Mouse (Mus musculus) hindbrain, embryonic 15.5 days (tissue): ENCODE data around the gene Tnfsf11. TPM values are rescaled to one million over a fixed set of nuclear protein-coding genes. Genes with fewer than 3 reads are reported as not detected.

Source experiments
- ATAC-seq: fragments of 200-750 bp; cut with Nextera tagmentation; 2 replicates; pipeline ENCODE4 v1.8.0; 2017; ENCODE audit warnings: low read depth, moderate number of reproducible peaks, moderate TSS enrichment; ENCODE audit not compliant: low FRiP score
- H3K27ac ChIP-seq: fragments of 300-500 bp; sonication (generic); replicated peaks from 2 replicates; pipeline ENCODE4 v1.5.1; 2015; ENCODE audit warnings: mild to moderate bottlenecking, inconsistent platforms
- H3K27me3 ChIP-seq: fragments of 300-500 bp; sonication (generic); 2 replicates; pipeline ENCODE4 v1.6.1; 2015; ENCODE audit warnings: control low read depth, inconsistent platforms
- H3K36me3 ChIP-seq: fragments of 300-500 bp; sonication (generic); 2 replicates; pipeline ENCODE4 v1.6.1; 2015; ENCODE audit warnings: control low read depth, inconsistent platforms
- H3K4me1 ChIP-seq: fragments of 300-500 bp; sonication (generic); replicated peaks from 2 replicates; pipeline ENCODE4 v1.6.1; 2015; ENCODE audit warnings: control low read depth, inconsistent platforms
- H3K4me2 ChIP-seq: fragments of 300-500 bp; sonication (generic); 2 replicates; pipeline ENCODE4 v1.6.1; 2015; ENCODE audit warnings: moderate library complexity, mild to moderate bottlenecking, inconsistent platforms
- H3K4me3 ChIP-seq: fragments of 300-500 bp; sonication (generic); 2 replicates; pipeline ENCODE4 v1.5.1; 2015; ENCODE audit warnings: mild to moderate bottlenecking, inconsistent platforms
- H3K9ac ChIP-seq: fragments of 300-500 bp; sonication (generic); 2 replicates; pipeline ENCODE4 v1.6.1; 2015; ENCODE audit warnings: inconsistent platforms
- H3K9me3 ChIP-seq: fragments of 300-500 bp; sonication (generic); 2 replicates; pipeline ENCODE4 v1.6.1; 2016; ENCODE audit warnings: control low read depth, inconsistent platforms
- whole genome bisulfite sequencing: fragments of 180-500 bp; shearing (Covaris S2); methylation state at CpG from one replicate; pipeline ENCODE4 v1.1.7; 2015; 5-methylcytosine and 5-hydroxymethylcytosine counted together
- polyA plus RNA-seq: library from polyadenylated mRNA; unstranded; fragments of >200 nt; fragmentation: Nextera tagmentation; extraction: Ambion mirVana; gene quantifications from 2 replicates; pipeline ENCODE4 v1.2.1, GENCODE M21; 2015

The Tnfsf11 gene
- polyA plus RNA-seq, 1 experiment from 2014 or later, result 0.13 TPM

GRCm38 (mm10) chr14:78282490-78282889 lies 25.4 kb downstream of the Tnfsf11 start:
- WGBS, result 44% methylated on average over 11 of the region's 11 CpGs
- no peak for ATAC-seq
- no peak overlapping the region for H3K27ac ChIP-seq
- 0 out of 2 replicates have a peak, but pooled peaks cover 2% of the 10 kb centered on the region for H3K4me1 ChIP-seq
- H3K36me3 ChIP-seq, result no peaks in the 10 kb centered on the region
- H3K9me3 ChIP-seq, result no peaks in the 10 kb centered on the region
- H3K27me3 ChIP-seq, result no peaks in the 10 kb centered on the region
- H3K4me3 ChIP-seq, result no peak overlapping the region
- H3K9ac ChIP-seq, result no peak overlapping the region
- H3K4me2 ChIP-seq, result no peak overlapping the region

- WGBS, result 66% methylated on average over 18 of the region's 18 CpGs
- H3K27me3 ChIP-seq, result no peaks in the 10 kb centered on the region
- H3K27ac ChIP-seq, result no peak overlapping the region
- H3K9ac ChIP-seq, result no peak overlapping the region
- no peak for ATAC-seq
- H3K4me2 ChIP-seq, result no peak overlapping the region
- 0 out of 2 replicates have a peak, but pooled peaks cover 8% of the 10 kb centered on the region for H3K4me1 ChIP-seq
- no peak overlapping the region for H3K4me3 ChIP-seq
- H3K36me3 ChIP-seq, result no peaks in the 10 kb centered on the region
- H3K9me3 ChIP-seq, result no peaks in the 10 kb centered on the region
These were observed 31.4 kb downstream of the Tnfsf11 start for GRCm38 (mm10) chr14:78276395-78276930.

GRCm38 (mm10) chr14:78274851-78275250 lies 33.0 kb downstream of the Tnfsf11 start:
- Histone ChIP-seq H3K27me3 (no peaks in the 10 kb centered on the region), H3K4me1 (0 out of 2 replicates have a peak, but pooled peaks cover 8% of the 10 kb centered on the region), H3K4me3 (no peak overlapping the region), H3K9ac (no peak overlapping the region), H3K4me2 (no peak overlapping the region), H3K9me3 (no peaks in the 10 kb centered on the region), H3K27ac (no peak overlapping the region), H3K36me3 (no peaks in the 10 kb centered on the region)
- ATAC-seq, result no peak
- WGBS, result 85% methylated on average over 5 of the region's 5 CpGs

GRCm38 (mm10) chr14:78274146-78274545 lies 33.7 kb downstream of the Tnfsf11 start:
- Histone ChIP-seq H3K27me3 (no peaks in the 10 kb centered on the region), H3K9ac (no peak overlapping the region), H3K27ac (no peak overlapping the region), H3K9me3 (no peaks in the 10 kb centered on the region), H3K36me3 (no peaks in the 10 kb centered on the region), H3K4me3 (no peak overlapping the region), H3K4me2 (no peak overlapping the region), H3K4me1 (0 out of 2 replicates have a peak, but pooled peaks cover 8% of the 10 kb centered on the region)
- 84% methylated on average over 9 of the region's 9 CpGs for WGBS
- no peak for ATAC-seq

GRCm38 (mm10) chr14:78273571-78273970 lies 34.3 kb downstream of the Tnfsf11 start:
- 0 out of 2 replicates have a peak, but pooled peaks cover 8% of the 10 kb centered on the region for H3K4me1 ChIP-seq
- no peak for ATAC-seq
- H3K27me3 ChIP-seq, result no peaks in the 10 kb centered on the region
- no peak overlapping the region for H3K4me2 ChIP-seq
- WGBS, result 76% methylated on average over 7 of the region's 7 CpGs
- no peaks in the 10 kb centered on the region for H3K9me3 ChIP-seq
- no peaks in the 10 kb centered on the region for H3K36me3 ChIP-seq
- no peak overlapping the region for H3K9ac ChIP-seq
- H3K4me3 ChIP-seq, result no peak overlapping the region
- H3K27ac ChIP-seq, result no peak overlapping the region

GRCm38 (mm10) chr14:78264876-78265275 lies 43.0 kb downstream of the Tnfsf11 start:
- ATAC-seq, result no peak
- no peak overlapping the region for H3K27ac ChIP-seq
- no peak overlapping the region for H3K4me2 ChIP-seq
- H3K36me3 ChIP-seq, result no peaks in the 10 kb centered on the region
- H3K27me3 ChIP-seq, result no peaks in the 10 kb centered on the region
- H3K4me3 ChIP-seq, result no peak overlapping the region
- no peaks in the 10 kb centered on the region for H3K4me1 ChIP-seq
- no peaks in the 10 kb centered on the region for H3K9me3 ChIP-seq
- no peak overlapping the region for H3K9ac ChIP-seq
- 89% methylated on average over 6 of the region's 6 CpGs for WGBS

GRCm38 (mm10) chr14:78262596-78262995 lies 45.2 kb downstream of the Tnfsf11 start:
- WGBS, result 92% methylated on average over 7 of the region's 7 CpGs
- no peaks in the 10 kb centered on the region for H3K9me3 ChIP-seq
- H3K4me1 ChIP-seq, result no peaks in the 10 kb centered on the region
- H3K4me2 ChIP-seq, result no peak overlapping the region
- H3K9ac ChIP-seq, result no peak overlapping the region
- H3K27ac ChIP-seq, result no peak overlapping the region
- no peak for ATAC-seq
- H3K36me3 ChIP-seq, result no peaks in the 10 kb centered on the region
- H3K4me3 ChIP-seq, result no peak overlapping the region
- H3K27me3 ChIP-seq, result no peaks in the 10 kb centered on the region

- 73% methylated on average over 7 of the region's 7 CpGs for WGBS
- 0 out of 2 replicates have a peak, but pooled peaks have one; percentile 56 for ATAC-seq
- no peak overlapping the region for H3K27ac ChIP-seq
- no peaks in the 10 kb centered on the region for H3K9me3 ChIP-seq
- H3K27me3 ChIP-seq, result no peaks in the 10 kb centered on the region
- no peak overlapping the region for H3K9ac ChIP-seq
- no peak overlapping the region for H3K4me3 ChIP-seq
- no peaks in the 10 kb centered on the region for H3K36me3 ChIP-seq
- no peak overlapping the region for H3K4me2 ChIP-seq
- H3K4me1 ChIP-seq, result no peaks in the 10 kb centered on the region
These were observed 46.6 kb downstream of the Tnfsf11 start for GRCm38 (mm10) chr14:78261246-78261645.

- H3K4me2 ChIP-seq, result no peak overlapping the region
- H3K27ac ChIP-seq, result no peak overlapping the region
- H3K9ac ChIP-seq, result no peak overlapping the region
- H3K27me3 ChIP-seq, result no peaks in the 10 kb centered on the region
- H3K36me3 ChIP-seq, result no peaks in the 10 kb centered on the region
- H3K9me3 ChIP-seq, result no peaks in the 10 kb centered on the region
- no peaks in the 10 kb centered on the region for H3K4me1 ChIP-seq
- no peak for ATAC-seq
- H3K4me3 ChIP-seq, result no peak overlapping the region
- WGBS, result 94% methylated on average over 7 of the region's 7 CpGs
These were observed 53.8 kb downstream of the Tnfsf11 start for GRCm38 (mm10) chr14:78254017-78254416.

GRCm38 (mm10) chr14:78246601-78247000 lies 61.2 kb downstream of the Tnfsf11 start:
- Histone ChIP-seq H3K36me3 (no peaks in the 10 kb centered on the region), H3K9ac (no peak overlapping the region), H3K27ac (no peak overlapping the region), H3K4me1 (no peaks in the 10 kb centered on the region), H3K4me2 (no peak overlapping the region), H3K27me3 (no peaks in the 10 kb centered on the region), H3K4me3 (no peak overlapping the region), H3K9me3 (no peaks in the 10 kb centered on the region)
- 56% methylated on average over 5 of the region's 5 CpGs for WGBS
- ATAC-seq, result no peak

GRCm38 (mm10) chr14:78244811-78245210 lies 63.0 kb downstream of the Tnfsf11 start:
- Histone ChIP-seq H3K9ac (no peak overlapping the region), H3K4me2 (no peak overlapping the region), H3K27me3 (no peaks in the 10 kb centered on the region), H3K27ac (no peak overlapping the region), H3K36me3 (no peaks in the 10 kb centered on the region), H3K4me1 (no peaks in the 10 kb centered on the region), H3K9me3 (no peaks in the 10 kb centered on the region), H3K4me3 (no peak overlapping the region)
- ATAC-seq, result no peak
- 79% methylated on average over 4 of the region's 4 CpGs for WGBS

GRCm38 (mm10) chr14:78239346-78239745 lies 68.5 kb downstream of the Tnfsf11 start:
- Histone ChIP-seq H3K4me1 (no peaks in the 10 kb centered on the region), H3K27me3 (no peaks in the 10 kb centered on the region)

GRCm38 (mm10) chr14:78237238-78237637 lies 70.6 kb downstream of the Tnfsf11 start:
- Histone ChIP-seq H3K9me3 (no peaks in the 10 kb centered on the region), H3K27ac (no peak overlapping the region), H3K36me3 (no peaks in the 10 kb centered on the region), H3K27me3 (no peaks in the 10 kb centered on the region), H3K9ac (no peak overlapping the region), H3K4me1 (no peaks in the 10 kb centered on the region), H3K4me3 (no peak overlapping the region), H3K4me2 (no peak overlapping the region)
- ATAC-seq, result no peak
- whole genome bisulfite sequencing, result 70% methylated on average over 6 of the region's 6 CpGs

More at GRCm38 (mm10) chr14:78239346-78239745, 68.5 kb downstream of the Tnfsf11 start:
- H3K9me3 ChIP-seq, result no peaks in the 10 kb centered on the region
- H3K9ac ChIP-seq, result no peak overlapping the region
- WGBS, result 79% methylated on average over 6 of the region's 6 CpGs
- H3K27ac ChIP-seq, result no peak overlapping the region
- no peaks in the 10 kb centered on the region for H3K36me3 ChIP-seq
- no peak overlapping the region for H3K4me3 ChIP-seq
- no peak overlapping the region for H3K4me2 ChIP-seq
- ATAC-seq, result no peak
